Mouse (Mus musculus): Measurements from ENCODE around the gene Magi1.

- TF ChIP-seq CTCF (IDR thresholded peaks at IDR 0.05; ENCODE audit: low read depth, low read length) (peak; percentile 50), POLR2A (IDR thresholded peaks at IDR 0.05; ENCODE audit: extremely low read depth, insufficient read depth, low read length) (no peak)
Observed at GRCm38 (mm10) chr6:94287387-94287786, 3.7 kb upstream of the Magi1 start.
